Mouse (Mus musculus) cerebellum, adult 2 months (tissue): Measurements from ENCODE around the gene 3110040M04Rik. TPM values are rescaled to one million over a fixed set of nuclear protein-coding genes. Genes with fewer than 3 reads are reported as not detected.

Source experiments
- DNase-seq, 2 experiments: peaks; one replicate each; pipeline ENCODE4 v3.0.0; 2021
- H3K27ac ChIP-seq: fragments of 200-500 bp; 2 replicates; pipeline ENCODE4 v1.5.1; 2012; ENCODE audit warnings: low read length, control low read depth, inconsistent platforms; ENCODE audit not compliant: insufficient read depth
- H3K27me3 ChIP-seq: fragments of 200-500 bp; 2 replicates; pipeline ENCODE4 v1.6.1; 2012; ENCODE audit warnings: inconsistent platforms, mild to moderate bottlenecking, low read length, moderate library complexity; ENCODE audit not compliant: control insufficient read depth, insufficient read depth
- H3K4me1 ChIP-seq: fragments of 200-500 bp; 2 replicates; pipeline ENCODE4 v1.6.1; 2011; ENCODE audit warnings: low read length; ENCODE audit not compliant: control insufficient read depth, insufficient read depth
- H3K4me3 ChIP-seq: fragments of 200-500 bp; replicated peaks from 2 replicates; pipeline ENCODE3; 2011; ENCODE audit warnings: mild to moderate bottlenecking, low read depth, low read length, control low read depth; ENCODE audit not compliant: insufficient read depth
- CTCF ChIP-seq: fragments of 200-500 bp; IDR thresholded peaks from 2 replicates; pipeline ENCODE4 v1.5.1; 2011; ENCODE audit warnings: low read depth, mild to moderate bottlenecking, control low read depth, low read length, moderate library complexity, borderline replicate concordance; ENCODE audit not compliant: insufficient read depth
- POLR2A ChIP-seq: fragments of 200-500 bp; IDR thresholded peaks from 2 replicates; pipeline ENCODE4 v1.6.1; 2011; ENCODE audit warnings: low read length, control low read depth, borderline replicate concordance; ENCODE audit not compliant: insufficient read depth
- WGBS: fragments of 180-500 bp; shearing (Covaris S2); methylation state at CpG from one replicate; pipeline ENCODE4 v1.1.7; 2018; 5-methylcytosine and 5-hydroxymethylcytosine counted together
- polyA plus RNA-seq: library from polyadenylated mRNA; depleted of rRNA; stranded (reverse); fragments of >200 nt; gene quantifications from 2 replicates; pipeline ENCODE4 v1.2.3, GENCODE M21; 2012

3110040M04Rik gene
- polyA plus RNA-seq, 1 experiment: not detected

- Histone ChIP-seq H3K27me3 (no peaks in the 10 kb centered on the region), H3K4me1 (no peaks in the 10 kb centered on the region), H3K27ac (no peak overlapping the region), H3K4me3 (no peak overlapping the region)
- DNase-seq: no peak
- WGBS: 84% methylated on average over 8 of the region's 8 CpGs
- TF ChIP-seq CTCF: no peak
- no peak for TF ChIP-seq POLR2A
These were observed 23.6 kb downstream of the 3110040M04Rik start for GRCm38 (mm10) chr1:151227506-151227905.

DNA sequence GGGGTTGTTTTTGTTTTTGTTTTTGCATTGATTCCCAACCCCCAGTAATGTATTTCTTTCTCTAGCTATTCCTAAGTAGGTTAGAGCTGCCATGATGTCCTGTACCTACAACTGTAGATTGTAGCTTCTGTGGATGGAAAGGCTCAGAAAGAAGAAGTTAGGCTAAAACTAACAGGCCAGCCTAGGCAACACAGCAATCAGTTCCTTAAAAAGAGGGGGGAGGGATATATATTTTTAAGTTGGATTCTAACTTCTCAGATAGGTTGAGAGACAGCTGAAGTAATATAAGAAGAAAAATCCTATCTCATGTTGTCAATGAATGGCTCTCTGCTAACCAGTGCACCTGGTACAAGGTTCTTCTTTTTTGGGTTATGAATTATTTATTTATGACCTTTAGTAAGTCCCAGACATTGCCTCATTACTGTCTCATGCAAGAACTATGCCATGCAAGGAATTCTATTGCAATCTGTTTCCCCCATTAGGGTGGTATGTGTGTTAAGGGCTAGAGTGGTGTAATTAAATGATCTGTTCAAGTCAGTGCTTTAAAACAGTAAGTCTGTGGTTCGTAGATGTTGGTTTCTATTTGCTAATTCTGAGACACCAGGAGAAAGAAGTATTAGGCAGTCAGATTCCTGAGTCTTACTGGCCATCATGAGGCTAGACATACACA is 24.5 kb downstream of the 3110040M04Rik start:
- Histone ChIP-seq H3K4me1 (no peaks in the 10 kb centered on the region), H3K27ac (no peak overlapping the region), H3K4me3 (no peak overlapping the region), H3K27me3 (no peaks in the 10 kb centered on the region)
- WGBS: 73% methylated on average over 1 of the region's 1 CpGs
- TF ChIP-seq CTCF: no peak
- no peak for TF ChIP-seq POLR2A
- DNase-seq: no peak

DNA sequence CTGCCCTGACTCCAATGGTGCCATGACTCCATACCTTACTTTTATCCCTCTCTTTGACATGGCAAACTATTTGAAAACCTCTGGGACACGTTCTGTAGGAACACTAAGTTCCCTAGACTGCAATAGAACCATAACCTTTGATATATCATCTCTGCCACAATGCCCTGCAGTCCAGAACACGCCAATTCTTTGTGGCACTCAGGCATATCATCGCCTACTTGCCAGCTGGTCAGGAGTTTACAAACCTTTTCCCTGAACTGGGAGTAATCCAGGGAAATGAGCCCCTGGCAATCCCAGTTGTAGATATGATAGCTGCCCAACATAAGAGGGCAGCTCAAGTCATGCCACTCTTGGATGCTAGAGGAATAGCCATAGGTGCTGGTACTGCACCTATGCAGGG is 28.4 kb downstream of the 3110040M04Rik start:
- Histone ChIP-seq H3K4me3 (no peak overlapping the region), H3K27me3 (no peaks in the 10 kb centered on the region), H3K27ac (no peak overlapping the region), H3K4me1 (no peaks in the 10 kb centered on the region)
- WGBS: 71% methylated on average over 3 of the region's 3 CpGs
- no peak for TF ChIP-seq POLR2A
- no peak for TF ChIP-seq CTCF
- no peak for DNase-seq

GRCm38 (mm10) chr1:151233756-151234155 is 29.8 kb downstream of the 3110040M04Rik start:
- no peaks in the 10 kb centered on the region for H3K4me1 ChIP-seq
- no peak overlapping the region for H3K27ac ChIP-seq
- TF ChIP-seq CTCF (no peak), POLR2A (no peak)
- no peak overlapping the region for H3K4me3 ChIP-seq
- DNase-seq: no peak
- H3K27me3 ChIP-seq: no peaks in the 10 kb centered on the region
- 75% methylated on average over 3 of the region's 3 CpGs for WGBS

DNA sequence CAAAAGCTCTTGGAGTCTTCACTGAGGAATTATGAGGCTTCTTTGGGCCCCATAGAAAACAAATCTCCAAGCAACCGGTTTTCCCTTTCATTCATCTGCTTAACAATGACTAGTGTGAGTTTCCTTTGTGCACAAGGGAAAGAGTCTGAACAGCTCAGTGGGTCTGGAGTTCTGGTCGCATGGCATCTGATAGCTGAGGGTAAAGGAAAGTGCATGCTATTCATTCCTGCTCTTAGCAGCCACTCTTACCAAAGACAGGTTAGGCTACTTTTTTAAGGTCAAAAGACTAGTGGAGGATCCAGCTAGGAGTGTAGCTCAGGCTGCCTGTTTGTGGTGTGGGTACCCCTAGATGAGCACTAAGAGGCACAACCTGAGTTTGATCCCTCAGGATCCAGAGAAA is 31.7 kb downstream of the 3110040M04Rik start:
- Histone ChIP-seq H3K4me1 (no peaks in the 10 kb centered on the region), H3K27me3 (no peaks in the 10 kb centered on the region), H3K4me3 (no peak overlapping the region), H3K27ac (no peak overlapping the region)
- no peak for TF ChIP-seq CTCF
- no peak for TF ChIP-seq POLR2A
- DNase-seq: no peak
- WGBS: 9% methylated on average over 2 of the region's 2 CpGs

- H3K27ac ChIP-seq: no peak overlapping the region
- H3K27me3 ChIP-seq: no peaks in the 10 kb centered on the region
- H3K4me1 ChIP-seq: no peaks in the 10 kb centered on the region
- 60% methylated on average over 13 of the region's 13 CpGs for WGBS
- no peak for TF ChIP-seq POLR2A
- TF ChIP-seq CTCF: no peak
- H3K4me3 ChIP-seq: no peak overlapping the region
- DNase-seq: peak in 1 of 2 experiments; percentile 4
These were observed 32.4 kb downstream of the 3110040M04Rik start for GRCm38 (mm10) chr1:151236141-151236930.

- Histone ChIP-seq H3K4me3 (no peak overlapping the region), H3K27me3 (no peaks in the 10 kb centered on the region), H3K4me1 (no peaks in the 10 kb centered on the region), H3K27ac (no peak overlapping the region)
- WGBS: 88% methylated on average over 3 of the region's 3 CpGs
- TF ChIP-seq CTCF (no peak), POLR2A (no peak)
- DNase-seq: no peak
These were observed 33.9 kb downstream of the 3110040M04Rik start for GRCm38 (mm10) chr1:151237780-151238179.

- TF ChIP-seq CTCF: no peak
- TF ChIP-seq POLR2A: no peak
- Histone ChIP-seq H3K4me1 (no peaks in the 10 kb centered on the region), H3K4me3 (no peak overlapping the region), H3K27me3 (no peaks in the 10 kb centered on the region), H3K27ac (no peak overlapping the region)
- no peak for DNase-seq
- 89% methylated on average over 4 of the region's 4 CpGs for WGBS
These were observed 39.4 kb downstream of the 3110040M04Rik start for GRCm38 (mm10) chr1:151243332-151243731.
